Mouse (Mus musculus) neural tube, embryonic 10.5 days (tissue): ENCODE data around the gene Vmn1r21.
"Not testable (repeated sequence)": the region's sequence is repeated elsewhere in the genome, so short reads cannot be mapped to it uniquely, and the experiment has no call there.

Source experiments
- DNase-seq: peaks from one replicate; pipeline ENCODE4 v3.0.0-alpha.2; 2017; ENCODE audit warnings: low spot score; ENCODE audit errors: extremely low spot score

Gene Vmn1r21

DNA sequence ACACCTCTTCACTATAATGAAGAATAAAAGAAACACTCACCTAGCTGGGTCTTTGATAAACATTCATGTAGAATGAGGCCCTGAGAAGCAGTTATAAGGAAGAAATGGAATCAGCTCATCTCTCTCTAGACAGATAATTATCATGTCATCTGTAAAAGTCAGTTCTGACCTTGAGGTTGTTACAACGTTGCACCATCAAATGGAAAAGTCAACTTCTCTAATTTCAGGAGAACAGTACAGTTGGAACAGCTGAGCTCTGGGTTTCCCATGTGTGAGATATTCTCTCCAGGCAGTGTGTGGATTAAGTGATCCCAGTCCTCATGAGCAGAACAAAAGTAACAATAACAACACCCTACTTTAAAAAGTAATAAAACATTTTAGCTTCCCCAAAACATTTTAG, at the start of gene Vmn1r21:
TSS of gene Vmn1r21 (minus strand) at position 58 of the 400 bp plus-strand sequence.
- no peak for DNase-seq

DNA sequence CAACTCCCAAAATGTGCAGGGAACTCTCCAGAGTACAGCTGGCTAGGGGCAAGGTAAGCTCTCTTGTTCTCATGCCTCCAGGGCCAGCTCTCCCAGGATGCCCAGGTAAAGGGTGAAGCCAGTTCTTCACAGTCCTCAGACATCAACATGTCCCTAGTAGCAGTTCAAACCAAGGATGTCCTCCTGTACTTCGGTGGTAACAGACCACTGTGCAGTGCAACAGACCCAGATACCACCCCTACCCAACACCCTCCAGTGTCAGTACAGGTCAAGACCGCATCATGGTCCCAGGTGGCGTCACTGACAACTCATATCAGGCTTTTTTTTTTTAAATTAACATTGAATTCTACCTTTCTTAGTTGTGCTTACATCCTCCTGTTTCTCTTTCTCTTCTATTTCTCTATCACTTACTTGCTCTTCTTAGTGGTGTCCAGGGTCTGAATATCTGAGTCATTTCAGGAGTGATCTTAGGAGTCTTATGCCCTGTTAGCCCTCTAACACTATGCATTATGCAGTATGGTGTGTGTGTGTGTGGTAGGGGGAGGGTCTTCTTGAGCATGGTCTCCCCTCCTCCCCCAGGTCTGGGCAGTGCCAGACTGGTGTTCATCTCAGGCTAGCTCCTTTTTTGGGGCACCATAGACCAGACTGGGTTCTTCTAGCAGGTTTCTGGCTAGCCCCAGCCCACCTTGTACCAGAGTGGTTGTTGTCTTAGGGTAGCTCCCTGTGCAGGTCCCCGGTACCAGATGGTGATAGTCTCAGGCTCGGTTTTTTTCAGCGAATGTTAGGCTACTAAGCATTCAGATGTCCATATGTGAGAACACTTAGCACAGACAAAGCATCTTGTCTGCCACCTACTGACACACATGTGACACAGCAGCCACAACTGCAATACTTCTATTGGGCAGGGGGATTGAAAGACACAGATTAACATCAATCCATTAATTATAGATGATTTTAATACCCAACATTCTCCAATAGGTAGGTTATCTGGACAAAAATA, 9.2 kb upstream of the Vmn1r21 start:
- DNase-seq, result peak; percentile 35

DNA sequence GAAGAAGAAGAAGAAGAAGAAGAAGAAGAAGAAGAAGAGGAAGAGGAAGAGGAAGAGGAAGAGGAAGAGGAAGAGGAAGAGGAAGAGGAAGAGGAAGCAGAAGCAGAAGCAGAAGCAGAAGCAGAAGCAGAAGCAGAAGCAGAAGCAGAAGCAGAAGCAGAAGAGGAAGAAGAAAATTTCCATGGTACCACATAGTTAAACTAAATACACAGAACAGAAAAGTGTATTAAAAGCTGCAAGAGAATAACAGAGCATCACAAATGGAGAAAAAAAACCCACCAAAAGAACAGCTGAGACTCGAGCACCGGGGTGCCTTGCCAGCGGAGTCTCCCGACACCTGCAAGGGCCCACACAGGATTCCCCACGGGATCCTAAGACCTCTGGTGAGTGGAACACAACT, 1.0 kb upstream of the Vmn1r21 start:
- DNase-seq, result not testable (repeated sequence)

DNA sequence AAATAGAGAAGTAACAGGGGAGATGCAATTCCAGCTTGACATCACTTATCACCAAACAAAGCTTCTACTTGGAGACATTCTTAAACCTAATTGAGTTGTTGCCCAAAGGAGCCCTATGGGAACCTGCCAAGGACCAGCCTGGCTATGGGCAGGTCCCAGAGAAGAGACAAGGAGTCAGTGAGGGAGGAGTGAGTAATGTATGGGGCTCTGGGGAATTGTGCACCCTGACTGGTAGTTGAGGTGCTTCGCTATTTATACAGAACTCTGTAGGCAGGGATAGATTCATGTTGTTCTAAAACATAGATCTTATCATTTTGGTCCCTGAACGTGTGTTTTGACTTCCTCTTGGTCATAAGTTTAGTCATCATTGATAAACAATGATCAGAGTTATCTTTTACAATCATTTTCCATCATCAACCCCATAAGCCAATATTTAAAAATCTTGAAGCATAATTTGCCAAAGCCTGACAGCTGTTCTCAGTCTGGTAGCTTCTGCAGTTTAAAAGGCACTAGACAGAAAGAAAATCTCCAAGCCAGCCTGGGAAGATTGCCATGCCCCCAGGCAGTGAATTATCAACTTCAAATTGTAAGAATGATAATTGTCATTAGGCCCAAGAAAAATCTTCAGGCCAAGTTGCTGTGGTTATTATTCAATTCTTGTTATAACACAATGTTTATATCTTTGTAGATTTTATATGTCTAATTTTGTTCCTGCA, 10.3 kb downstream of the Vmn1r21 start:
- no peak for DNase-seq

DNA sequence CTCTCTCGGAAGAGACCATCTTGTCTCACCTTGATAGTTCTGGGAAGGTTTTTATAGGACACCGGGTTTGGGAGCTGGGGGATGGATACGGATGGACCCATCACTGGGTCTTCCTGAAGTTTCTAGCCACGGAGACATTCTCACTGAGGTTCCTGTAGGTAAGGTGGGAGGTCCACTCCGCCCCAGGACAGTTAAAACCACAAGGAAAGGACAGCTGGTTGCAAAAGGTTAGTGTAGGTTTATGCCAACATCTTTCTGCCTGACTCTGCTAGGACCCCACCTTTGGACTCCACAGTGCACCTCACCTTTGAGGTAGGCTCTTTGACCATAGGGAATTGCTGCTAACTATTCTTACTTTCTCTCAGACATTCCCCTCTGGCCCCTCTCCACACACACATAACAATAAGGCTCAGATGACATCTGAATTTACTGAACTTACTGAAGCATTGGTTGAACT, 24.9 kb downstream of the Vmn1r21 start:
- no peak for DNase-seq

DNA sequence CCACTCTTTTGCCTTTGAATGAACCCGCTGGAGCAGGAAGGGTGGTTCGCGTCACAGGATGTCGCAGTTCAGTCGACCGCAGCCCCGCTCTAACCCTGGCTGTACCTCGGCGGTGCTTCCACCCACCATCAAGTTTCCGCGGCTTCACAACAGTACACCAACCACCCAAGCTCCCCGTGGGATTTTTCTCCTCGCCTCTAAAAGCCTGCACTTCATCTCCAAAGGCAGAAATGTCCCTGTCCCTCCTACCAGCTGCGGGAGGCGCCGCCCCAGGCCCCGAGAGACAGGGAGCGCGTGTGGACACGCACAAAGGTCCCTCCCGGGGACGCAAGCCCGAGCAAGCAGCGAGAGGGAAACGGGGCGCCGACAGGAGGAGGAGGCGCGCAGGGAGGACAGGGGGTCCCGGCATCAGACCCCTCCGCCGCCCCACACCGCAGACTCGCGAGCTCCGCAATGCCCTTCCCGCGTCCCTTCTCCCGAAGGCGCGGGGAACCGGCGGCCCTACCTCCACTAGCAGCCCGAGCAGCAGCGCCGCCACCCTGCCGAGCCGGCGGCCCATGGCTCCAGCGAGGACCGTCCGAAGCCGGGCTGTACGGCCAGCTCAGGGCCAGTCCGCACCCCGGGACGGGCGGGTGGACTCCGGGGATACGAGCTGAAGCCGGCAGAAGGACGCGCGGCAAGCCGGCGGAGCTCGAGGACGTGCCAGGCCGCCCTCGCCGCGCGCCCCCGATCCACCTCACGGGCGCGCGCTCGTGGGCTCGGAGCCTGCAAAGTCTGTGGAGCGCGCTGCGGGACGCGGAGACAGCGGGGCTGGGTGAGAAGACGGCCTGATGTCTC, 25.5 kb downstream of the Vmn1r21 start, which contains the start of gene Vopp1:
TSS of gene Vopp1 (minus strand) at position 738 of the 837 bp plus-strand sequence.
- peak; percentile 86 for DNase-seq

DNA sequence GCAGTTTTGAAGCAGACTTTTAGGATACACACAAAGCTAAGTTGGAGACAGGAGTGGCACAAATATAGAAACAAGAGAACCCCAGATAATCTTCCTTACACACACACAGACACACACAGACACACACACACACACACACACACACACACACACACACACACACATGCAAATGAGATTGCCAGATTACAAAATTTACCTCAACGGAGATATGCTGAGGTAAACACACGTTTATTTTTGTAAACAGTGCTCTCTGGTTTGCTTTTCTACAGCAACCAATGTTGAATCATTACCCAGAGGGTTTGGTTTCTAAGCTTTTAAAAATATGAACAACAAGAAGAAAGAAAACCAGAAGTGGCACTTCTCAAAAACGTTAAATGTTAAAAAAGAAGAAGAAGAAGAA, 26.7 kb downstream of the Vmn1r21 start:
- no peak for DNase-seq

DNA sequence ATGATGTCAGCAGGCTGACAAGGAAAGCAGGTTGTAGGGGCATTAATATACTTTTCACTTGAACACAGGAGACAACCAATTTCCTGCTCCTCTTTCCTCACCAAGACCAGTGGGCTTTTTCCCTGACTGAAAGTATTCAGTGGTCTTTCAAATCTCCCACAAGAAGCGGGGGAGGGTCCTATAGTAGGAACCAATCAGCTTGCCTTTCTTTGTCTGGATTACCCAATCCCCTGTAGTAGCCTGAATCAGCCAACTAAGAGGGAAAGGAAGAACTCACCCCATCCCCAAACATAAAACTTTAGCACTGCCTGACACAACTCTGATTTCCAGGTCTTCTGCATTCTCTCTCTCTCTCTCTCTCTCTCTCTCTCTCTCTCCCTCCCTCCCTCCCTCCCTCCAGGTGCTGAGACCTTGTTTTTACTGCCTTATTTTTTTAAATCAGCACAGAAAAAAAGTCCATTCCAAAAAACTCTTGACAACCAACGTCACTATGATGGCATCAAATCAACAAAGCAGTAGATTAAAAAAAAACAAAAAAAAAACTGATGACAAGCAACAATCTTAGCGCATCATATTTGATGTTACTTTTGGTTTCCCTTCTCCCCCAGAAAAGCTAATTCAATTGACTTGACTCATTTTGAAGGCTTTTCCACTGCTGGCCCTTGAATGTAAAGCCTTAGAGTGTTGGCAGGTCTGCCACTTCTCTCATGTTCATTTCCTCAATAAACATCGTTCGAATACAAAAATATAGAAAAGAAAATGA, 27.3 kb downstream of the Vmn1r21 start:
- peak; percentile 39 for DNase-seq

DNA sequence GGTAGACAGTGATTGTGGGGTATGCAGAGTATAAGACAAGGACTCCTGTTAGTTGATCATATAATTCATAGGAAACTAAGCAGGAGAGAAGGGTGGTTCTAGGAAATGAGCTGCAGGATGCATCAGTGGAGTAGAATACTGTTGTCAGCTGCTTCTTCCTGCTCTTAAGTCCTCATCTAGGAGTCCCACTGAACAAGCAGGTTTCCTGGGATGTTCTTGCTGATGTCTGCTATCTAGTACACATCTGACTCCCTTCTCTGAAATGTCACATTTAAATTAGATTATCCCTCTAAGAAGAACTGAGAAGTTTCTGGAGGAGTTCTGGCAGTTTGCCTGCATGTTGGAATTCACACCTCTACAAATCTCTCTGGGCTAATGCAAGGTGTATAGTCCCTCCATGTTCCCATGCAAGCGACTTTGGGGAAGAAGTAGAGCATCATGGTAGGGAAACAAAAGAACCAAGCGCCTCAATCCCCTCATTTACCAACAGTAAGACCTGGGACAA, 35.7 kb downstream of the Vmn1r21 start:
- no peak for DNase-seq

DNA sequence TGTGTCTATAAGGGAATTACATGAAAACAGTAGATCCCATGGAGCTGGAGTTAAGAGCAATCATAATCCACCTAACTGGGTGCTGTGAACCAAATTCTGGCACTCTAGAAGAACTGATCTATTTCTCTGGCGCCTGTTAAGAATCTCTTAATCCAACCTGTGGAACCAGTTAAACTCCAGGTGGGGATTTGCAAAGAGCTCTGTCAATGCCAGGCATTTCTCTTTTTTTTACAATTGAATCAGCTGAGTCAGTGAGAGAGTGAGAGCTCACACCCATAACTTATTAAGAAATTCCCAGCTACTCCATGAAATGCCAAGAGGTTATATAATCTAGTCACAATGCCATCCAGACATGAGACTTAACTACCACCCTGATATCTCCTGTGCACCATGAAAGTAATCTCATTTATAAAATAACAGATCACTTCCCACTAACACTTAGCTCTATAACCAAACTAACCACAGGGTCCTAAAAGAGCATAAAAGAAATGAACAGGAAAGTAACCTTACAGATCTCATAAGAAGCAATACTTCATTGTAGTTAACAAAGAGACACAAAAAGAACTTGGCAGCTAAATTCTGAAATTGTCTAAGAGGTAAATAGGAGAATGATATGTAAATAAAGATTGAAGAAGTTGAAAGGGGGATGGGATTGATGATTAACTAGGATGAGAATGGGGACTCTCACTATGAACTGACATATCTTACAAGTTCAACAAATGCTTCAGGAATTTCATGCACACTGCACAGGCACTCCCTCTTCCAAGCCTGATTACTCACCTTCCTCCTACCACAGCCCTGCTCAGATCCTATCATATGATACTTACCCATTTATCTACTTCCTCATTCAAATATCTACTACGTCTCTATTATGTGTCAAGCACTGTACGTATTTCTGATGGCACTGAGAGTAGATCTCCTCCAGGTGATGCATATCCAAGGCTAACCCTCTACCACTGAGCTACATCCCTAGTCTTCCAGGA, 38.1 kb downstream of the Vmn1r21 start:
- DNase-seq, result no peak

DNA sequence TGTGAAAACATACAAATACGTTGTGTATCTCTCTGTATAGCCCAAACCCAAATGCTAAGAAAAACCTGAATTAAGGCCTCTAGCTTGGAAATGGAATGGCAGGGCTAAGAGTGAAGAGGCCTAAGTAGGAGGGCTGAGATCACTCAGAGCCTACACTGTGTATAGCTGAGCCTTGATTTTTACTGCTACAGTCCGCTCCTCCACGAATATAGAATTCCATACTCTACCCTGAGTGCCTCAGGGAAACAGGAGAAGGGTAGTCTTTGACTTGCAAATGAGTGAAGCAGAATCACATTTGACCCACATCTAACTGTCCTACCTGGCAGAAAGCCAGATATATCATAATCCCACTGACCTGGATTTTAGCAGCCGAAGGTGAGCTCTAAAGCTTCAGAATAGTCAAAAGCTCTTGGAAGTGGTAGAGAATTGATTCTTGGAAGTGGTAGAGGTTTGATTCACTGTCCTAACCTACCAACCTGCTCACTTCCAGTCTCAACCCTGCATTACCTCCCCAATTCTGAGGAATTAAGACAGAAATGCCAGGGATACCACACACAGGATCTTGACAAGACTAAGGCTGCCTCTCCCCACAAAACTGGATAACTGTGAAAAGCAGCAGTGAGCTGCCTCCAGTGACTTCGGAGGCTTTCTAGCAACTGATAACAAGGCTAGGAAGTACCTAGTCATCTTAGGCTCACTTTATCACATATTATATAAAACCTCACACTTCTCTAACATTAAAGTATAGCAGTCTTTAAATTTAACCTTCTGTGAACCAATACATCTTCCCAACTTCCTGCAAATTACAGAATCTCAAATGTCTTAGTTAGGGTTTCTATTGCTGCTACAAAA, 44.7 kb downstream of the Vmn1r21 start:
- no peak for DNase-seq

DNA sequence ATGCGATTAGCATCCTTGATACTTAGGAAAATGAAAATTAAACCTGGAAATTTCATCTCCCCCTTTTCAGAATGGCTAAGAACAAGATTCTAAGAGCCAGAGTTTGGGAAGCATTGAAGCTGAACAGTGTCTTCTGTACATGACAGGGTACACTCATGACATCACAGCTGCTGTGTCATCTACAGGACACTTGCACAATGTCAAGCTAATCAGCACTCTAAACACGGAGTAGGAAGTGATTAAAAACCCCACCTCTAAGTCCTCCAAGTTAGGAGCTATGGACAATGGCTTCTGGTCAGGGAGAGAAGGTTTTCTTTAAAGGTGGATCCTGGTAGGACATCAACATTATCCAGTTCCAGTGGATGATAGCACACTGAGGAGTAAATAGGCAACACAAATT, 47.0 kb downstream of the Vmn1r21 start:
- no peak for DNase-seq

DNA sequence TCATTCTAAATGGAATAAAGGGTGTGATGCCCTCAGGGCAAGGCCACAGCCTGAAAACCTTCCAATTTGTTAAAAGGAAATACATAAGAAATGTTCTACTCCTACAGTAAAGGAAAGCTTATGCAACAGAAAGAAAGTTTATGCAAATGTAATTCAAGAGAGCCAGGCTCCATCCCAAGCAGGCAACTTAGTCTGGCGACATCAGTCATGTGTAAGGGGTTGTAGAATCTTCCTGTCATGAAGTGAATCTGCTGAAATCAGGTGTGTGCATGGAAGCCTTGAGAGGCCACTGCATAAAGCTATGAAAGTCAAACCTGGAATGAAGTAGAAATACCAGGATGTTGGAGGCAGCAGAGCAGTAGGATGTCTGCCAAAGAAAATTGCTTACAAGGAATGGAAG, 51.2 kb downstream of the Vmn1r21 start:
- DNase-seq, result no peak

DNA sequence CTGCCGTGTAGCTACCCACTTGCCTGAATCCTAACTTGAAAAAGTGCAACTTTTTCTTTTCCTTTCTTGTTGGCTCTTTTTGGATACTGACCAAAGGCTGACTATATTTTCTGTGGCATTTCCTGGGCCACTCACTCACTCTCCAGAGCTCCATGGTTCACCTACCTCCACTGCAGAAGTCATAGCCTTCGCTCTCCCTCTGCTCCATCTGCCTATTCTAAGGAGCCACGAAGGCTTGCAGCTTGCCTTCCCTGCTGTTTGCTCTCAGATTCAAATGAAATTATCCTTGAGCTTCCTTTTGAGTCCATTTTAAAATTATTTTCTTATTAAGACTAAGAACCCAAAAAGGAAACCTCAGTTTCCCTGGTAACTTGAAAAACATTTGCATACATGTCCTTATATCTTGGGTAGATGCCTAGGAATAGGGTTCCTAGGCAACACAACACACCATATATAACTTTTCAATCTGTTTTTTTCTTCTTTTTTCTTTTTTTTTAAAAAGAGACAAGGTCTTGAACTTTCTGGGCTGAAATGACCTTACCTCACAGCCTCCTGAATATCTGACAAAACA, 53.2 kb downstream of the Vmn1r21 start:
- DNase-seq, result no peak

DNA sequence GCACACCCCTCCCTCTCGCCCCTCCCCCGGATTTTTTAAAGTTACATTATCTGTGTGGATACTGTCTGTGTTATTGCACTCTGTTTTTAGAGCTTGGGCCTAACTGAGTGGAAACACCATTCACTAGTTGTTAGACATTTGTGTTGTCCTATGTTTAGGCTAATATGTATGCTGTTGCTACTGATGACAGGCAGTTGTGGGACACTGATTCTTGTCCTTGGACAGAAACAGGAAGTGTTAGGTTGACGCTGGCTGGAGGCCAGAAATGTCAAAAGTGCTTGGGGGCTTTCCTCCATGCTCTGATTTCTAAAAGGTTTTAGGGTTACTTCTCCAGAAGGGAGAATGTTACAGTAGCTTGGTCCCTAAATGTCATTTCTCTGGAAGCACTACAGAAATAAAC, 54.3 kb downstream of the Vmn1r21 start:
- DNase-seq, result no peak
